Mouse (Mus musculus): Measurements from ENCODE around the gene Phf21b. TPM values are rescaled to one million over a fixed set of nuclear protein-coding genes. Genes with fewer than 3 reads are reported as not detected.

Gene Phf21b
- polyA plus RNA-seq, 1 experiment = 3.0 TPM

DNA sequence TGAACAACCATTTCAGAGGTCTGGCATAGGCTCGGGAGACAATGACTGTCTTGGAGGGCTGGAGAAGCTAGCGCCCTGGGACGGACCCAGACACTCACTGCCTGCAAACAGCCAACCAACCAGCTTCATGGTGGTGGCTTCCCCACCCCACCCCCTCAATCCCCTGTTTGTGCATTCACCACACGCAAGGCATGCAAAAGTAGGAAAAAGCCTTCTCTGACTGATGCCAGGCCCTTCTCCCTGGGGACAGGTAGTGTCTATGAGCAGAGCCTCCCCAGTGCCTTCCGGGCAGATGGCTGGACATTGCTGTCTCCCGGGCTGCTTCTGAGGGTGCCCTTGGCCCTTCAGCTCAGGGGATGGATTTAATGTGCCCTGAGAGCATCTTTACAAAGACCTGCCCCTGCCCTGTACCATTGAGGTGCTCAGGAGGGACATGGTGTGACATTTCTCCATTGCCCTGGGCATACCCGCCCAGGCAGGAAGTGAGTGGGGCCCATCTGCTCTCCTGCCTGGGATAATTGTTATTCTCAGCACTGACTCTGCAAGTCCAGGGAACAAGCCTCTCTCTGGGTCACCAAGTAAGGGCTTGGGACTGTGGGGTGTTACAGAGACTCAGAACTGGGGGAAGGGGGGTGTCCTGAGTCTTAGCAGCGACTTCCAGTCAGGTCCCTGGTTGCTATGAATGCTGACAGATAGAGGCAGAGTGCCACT, 93.0 kb downstream of the Phf21b start:
- no peak overlapping the region for H3K27ac ChIP-seq (ENCODE audit: control insufficient read depth, insufficient read depth, low read length)
- TF ChIP-seq CTCF (IDR thresholded peaks at IDR 0.05; ENCODE audit: borderline replicate concordance, control insufficient read depth, extremely low read depth, insufficient read depth, low read length, poor library complexity) = no peak
- no peak for TF ChIP-seq POLR2A (IDR thresholded peaks at IDR 0.05; ENCODE audit: control insufficient read depth, extremely low read depth, insufficient read depth, low read length, poor library complexity)
- no peaks in the 10 kb centered on the region for H3K27me3 ChIP-seq (ENCODE audit: control insufficient read depth, insufficient read depth, low read length)
- H3K4me1 ChIP-seq (replicated peaks; ENCODE audit: control insufficient read depth, insufficient read depth, low read length) = no peaks in the 10 kb centered on the region
- no peaks in the 10 kb centered on the region for H3K36me3 ChIP-seq (ENCODE audit: control insufficient read depth, insufficient read depth, low read length)
- no peak overlapping the region for H3K4me3 ChIP-seq (ENCODE audit: control insufficient read depth, insufficient read depth, low read length)
- DNase-seq = no peak
- 87% methylated on average over 8 of the region's 8 CpGs for WGBS

DNA sequence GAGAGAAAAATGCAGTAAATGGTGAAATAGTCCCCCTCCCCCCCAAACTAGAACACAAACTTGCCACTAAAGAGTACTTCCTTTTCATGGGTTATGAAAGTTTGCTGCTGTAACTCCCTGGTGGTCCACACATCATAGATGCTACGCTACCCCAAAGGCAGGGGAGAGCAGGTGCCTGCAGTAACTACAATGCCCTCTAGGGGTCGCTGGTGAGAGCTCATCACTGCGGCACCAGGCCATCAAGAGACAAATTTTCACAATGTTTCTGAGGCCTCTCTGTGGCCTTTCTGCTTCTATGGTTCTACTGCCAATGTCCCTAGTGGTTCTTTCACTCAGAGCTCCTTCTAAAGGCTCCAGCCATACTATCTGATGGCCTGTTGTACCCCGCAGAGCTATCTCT, 97.4 kb downstream of the Phf21b start:
- H3K36me3 ChIP-seq (ENCODE audit: control insufficient read depth, insufficient read depth, low read length) = no peaks in the 10 kb centered on the region
- no peaks in the 10 kb centered on the region for H3K4me1 ChIP-seq (replicated peaks; ENCODE audit: control insufficient read depth, insufficient read depth, low read length)
- peak; percentile 34 for DNase-seq
- no peak overlapping the region for H3K4me3 ChIP-seq (ENCODE audit: control insufficient read depth, insufficient read depth, low read length)
- no peak overlapping the region for H3K27ac ChIP-seq (ENCODE audit: control insufficient read depth, insufficient read depth, low read length)
- 40% methylated on average over 4 of the region's 4 CpGs for WGBS
- TF ChIP-seq CTCF (IDR thresholded peaks at IDR 0.05; ENCODE audit: borderline replicate concordance, control insufficient read depth, extremely low read depth, insufficient read depth, low read length, poor library complexity) (0 out of 2 replicates have a peak, but pooled peaks have one; percentile 50), POLR2A (IDR thresholded peaks at IDR 0.05; ENCODE audit: control insufficient read depth, extremely low read depth, insufficient read depth, low read length, poor library complexity) (no peak)
- H3K27me3 ChIP-seq (ENCODE audit: control insufficient read depth, insufficient read depth, low read length) = no peaks in the 10 kb centered on the region

DNA sequence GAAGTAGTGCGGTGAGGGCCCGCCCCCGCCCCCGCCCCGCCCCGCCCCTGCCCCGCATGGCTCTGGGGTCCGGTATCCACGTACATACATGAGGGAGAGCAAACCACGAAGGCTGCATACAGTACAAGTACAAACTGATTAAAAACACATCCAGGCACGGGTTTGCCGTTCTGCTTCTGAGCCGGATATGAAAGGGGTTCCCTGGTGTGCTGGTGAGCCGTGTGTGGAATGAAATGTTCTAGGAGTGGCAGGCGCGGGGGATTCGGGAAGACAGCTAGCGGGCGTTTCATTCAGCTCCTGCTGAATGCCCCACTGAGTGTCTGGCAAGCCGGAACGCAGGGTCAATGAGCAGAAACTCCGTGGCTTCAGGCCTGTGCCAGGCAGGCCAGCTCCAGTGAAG, 99.4 kb downstream of the Phf21b start:
- Histone ChIP-seq H3K4me3 (ENCODE audit: control insufficient read depth, insufficient read depth, low read length) (no peak overlapping the region), H3K27me3 (ENCODE audit: control insufficient read depth, insufficient read depth, low read length) (no peaks in the 10 kb centered on the region), H3K36me3 (ENCODE audit: control insufficient read depth, insufficient read depth, low read length) (no peaks in the 10 kb centered on the region), H3K27ac (ENCODE audit: control insufficient read depth, insufficient read depth, low read length) (no peak overlapping the region), H3K4me1 (replicated peaks; ENCODE audit: control insufficient read depth, insufficient read depth, low read length) (no peaks in the 10 kb centered on the region)
- WGBS = 29% methylated on average over 22 of the region's 22 CpGs
- TF ChIP-seq POLR2A (IDR thresholded peaks at IDR 0.05; ENCODE audit: control insufficient read depth, extremely low read depth, insufficient read depth, low read length, poor library complexity) (no peak), CTCF (IDR thresholded peaks at IDR 0.05; ENCODE audit: borderline replicate concordance, control insufficient read depth, extremely low read depth, insufficient read depth, low read length, poor library complexity) (no peak)
- no peak for DNase-seq

DNA sequence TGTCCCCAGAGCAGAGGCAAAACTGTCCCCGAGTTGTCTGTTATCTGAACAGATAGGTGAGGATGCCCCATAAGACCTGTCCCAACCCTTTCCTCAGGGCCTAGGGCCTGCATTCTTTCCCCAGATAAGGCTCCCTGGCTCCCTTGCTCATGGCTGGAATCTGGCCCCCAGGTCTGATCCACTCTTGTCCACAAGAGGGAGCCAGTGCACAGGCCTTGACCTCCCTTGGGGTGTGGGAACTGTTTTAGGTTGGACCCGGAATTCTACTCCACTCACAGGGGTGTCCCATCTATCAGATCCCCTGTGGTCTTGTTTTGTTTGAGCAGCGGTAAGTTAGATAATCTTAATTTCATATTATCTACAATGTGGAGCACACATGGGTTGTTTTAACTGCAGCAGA, 100.9 kb downstream of the Phf21b start:
- no peaks in the 10 kb centered on the region for H3K27me3 ChIP-seq (ENCODE audit: control insufficient read depth, insufficient read depth, low read length)
- WGBS = 38% methylated on average over 3 of the region's 3 CpGs
- peak; percentile 74; the same call in 1 of the 2 replicates for TF ChIP-seq CTCF (IDR thresholded peaks at IDR 0.05; ENCODE audit: borderline replicate concordance, control insufficient read depth, extremely low read depth, insufficient read depth, low read length, poor library complexity)
- TF ChIP-seq POLR2A (IDR thresholded peaks at IDR 0.05; ENCODE audit: control insufficient read depth, extremely low read depth, insufficient read depth, low read length, poor library complexity) = no peak
- H3K36me3 ChIP-seq (ENCODE audit: control insufficient read depth, insufficient read depth, low read length) = no peaks in the 10 kb centered on the region
- DNase-seq = peak; percentile 47
- no peak overlapping the region for H3K4me3 ChIP-seq (ENCODE audit: control insufficient read depth, insufficient read depth, low read length)
- H3K4me1 ChIP-seq (replicated peaks; ENCODE audit: control insufficient read depth, insufficient read depth, low read length) = no peaks in the 10 kb centered on the region
- H3K27ac ChIP-seq (ENCODE audit: control insufficient read depth, insufficient read depth, low read length) = no peak overlapping the region

DNA sequence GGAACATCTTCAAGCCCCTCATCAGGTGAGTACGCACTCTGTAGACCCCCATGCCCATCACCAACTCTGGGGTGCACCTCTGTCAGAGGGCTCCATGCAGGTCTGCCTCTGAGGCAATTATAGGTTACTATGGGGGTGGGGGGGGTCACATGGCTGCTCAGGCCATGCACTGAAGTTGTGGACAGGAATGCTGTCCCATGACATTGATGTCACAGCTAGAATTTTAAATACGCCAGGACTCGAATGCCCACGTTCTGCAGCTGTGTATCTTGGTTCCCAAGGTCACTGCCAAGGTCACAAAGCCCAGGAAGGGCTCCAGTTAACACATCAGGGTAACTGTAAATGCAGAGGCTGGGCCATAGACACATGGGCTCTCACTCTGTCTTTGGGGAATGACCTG, 110.0 kb downstream of the Phf21b start:
- no peak for DNase-seq
- Histone ChIP-seq H3K27ac (ENCODE audit: control insufficient read depth, insufficient read depth, low read length) (no peak overlapping the region), H3K36me3 (ENCODE audit: control insufficient read depth, insufficient read depth, low read length) (no peaks in the 10 kb centered on the region), H3K4me3 (ENCODE audit: control insufficient read depth, insufficient read depth, low read length) (no peak overlapping the region), H3K27me3 (ENCODE audit: control insufficient read depth, insufficient read depth, low read length) (no peaks in the 10 kb centered on the region), H3K4me1 (replicated peaks; ENCODE audit: control insufficient read depth, insufficient read depth, low read length) (no peaks in the 10 kb centered on the region)
- TF ChIP-seq POLR2A (IDR thresholded peaks at IDR 0.05; ENCODE audit: control insufficient read depth, extremely low read depth, insufficient read depth, low read length, poor library complexity) = no peak
- TF ChIP-seq CTCF (IDR thresholded peaks at IDR 0.05; ENCODE audit: borderline replicate concordance, control insufficient read depth, extremely low read depth, insufficient read depth, low read length, poor library complexity) = no peak
- 98% methylated on average over 4 of the region's 4 CpGs for WGBS

DNA sequence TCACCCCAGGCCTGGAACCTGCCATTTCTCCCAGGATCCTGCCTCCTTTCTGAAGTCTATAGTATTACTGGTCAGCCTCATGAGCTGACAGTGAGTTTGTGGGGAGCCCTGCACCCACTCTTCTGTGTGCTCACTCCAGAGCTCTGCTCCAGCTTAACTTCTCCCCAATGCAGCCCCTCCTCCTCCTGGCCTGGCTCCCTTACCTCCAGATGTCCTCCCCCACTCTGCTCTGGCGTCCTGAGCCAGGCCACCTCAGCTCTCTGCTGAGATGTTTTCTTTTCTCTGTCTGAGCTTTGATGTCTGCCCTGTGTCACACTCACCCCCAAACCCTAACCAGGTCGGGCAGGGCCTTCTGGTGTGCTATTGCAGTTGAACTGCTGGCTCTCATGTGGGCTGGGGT, 111.5 kb downstream of the Phf21b start:
- no peaks in the 10 kb centered on the region for H3K36me3 ChIP-seq (ENCODE audit: control insufficient read depth, insufficient read depth, low read length)
- TF ChIP-seq CTCF (IDR thresholded peaks at IDR 0.05; ENCODE audit: borderline replicate concordance, control insufficient read depth, extremely low read depth, insufficient read depth, low read length, poor library complexity) = no peak
- no peak for TF ChIP-seq POLR2A (IDR thresholded peaks at IDR 0.05; ENCODE audit: control insufficient read depth, extremely low read depth, insufficient read depth, low read length, poor library complexity)
- no peak overlapping the region for H3K4me3 ChIP-seq (ENCODE audit: control insufficient read depth, insufficient read depth, low read length)
- no peaks in the 10 kb centered on the region for H3K27me3 ChIP-seq (ENCODE audit: control insufficient read depth, insufficient read depth, low read length)
- no peak overlapping the region for H3K27ac ChIP-seq (ENCODE audit: control insufficient read depth, insufficient read depth, low read length)
- 61% methylated on average over 2 of the region's 2 CpGs for WGBS
- no peak for DNase-seq
- no peaks in the 10 kb centered on the region for H3K4me1 ChIP-seq (replicated peaks; ENCODE audit: control insufficient read depth, insufficient read depth, low read length)
